Mouse (Mus musculus) monocyte, adult 2 months (primary cell): ENCODE data around the gene 9930022D16Rik.

Experiments
- DNase-seq, 2 experiments: peaks; one replicate each; pipeline ENCODE4 v3.0.0; 2022; ENCODE audit warnings: low spot score in 2 of 2, low read depth in 1 of 2

The 9930022D16Rik gene

DNA sequence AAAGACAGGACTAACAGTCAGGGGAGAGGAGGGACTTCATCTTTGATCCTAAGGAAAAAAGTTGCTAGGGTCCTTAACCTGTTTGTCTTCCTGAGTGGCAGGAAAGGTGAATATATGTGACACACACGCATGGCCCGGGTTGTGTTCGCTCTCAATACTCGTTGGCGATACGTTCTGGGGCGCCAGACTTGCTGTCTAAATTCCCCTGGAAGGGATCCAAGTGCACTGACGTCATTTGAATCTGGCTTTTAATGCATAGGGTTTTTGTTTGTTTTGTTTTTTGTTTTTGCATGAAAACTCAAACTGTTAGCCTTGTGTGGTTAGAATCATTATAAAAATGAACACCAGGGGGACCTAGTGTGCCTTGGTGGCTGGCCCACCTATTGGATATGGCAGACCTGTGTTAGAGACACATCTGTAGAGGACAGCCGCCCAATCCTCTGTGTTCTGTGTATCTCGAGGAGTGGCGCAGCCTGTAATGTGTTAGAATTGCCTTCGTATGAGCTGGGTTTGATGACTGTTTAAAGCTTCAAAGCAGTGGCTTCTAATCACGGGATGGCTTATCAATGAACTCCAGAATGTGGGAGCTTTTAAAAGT lies 31.8 kb downstream of the 9930022D16Rik start:
- no peak for DNase-seq

DNA sequence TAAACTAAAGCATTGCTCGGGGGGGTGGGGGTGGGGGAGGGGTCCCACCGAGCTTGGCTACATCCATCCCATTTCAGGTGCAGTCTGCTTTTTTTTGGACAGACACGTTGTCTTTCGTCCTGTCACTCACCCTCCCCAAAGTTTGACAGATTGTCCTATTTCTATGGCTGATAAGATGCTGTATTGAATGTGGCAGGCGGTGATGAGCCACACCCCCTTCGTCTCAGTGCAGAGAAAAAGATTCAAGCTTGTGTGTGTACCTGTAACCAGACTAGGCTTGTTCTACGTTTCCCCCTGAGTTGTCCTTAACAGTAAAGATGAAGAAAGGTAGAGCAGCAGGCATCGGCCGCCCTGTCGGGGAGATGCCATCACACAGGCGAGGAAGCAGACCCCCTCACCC lies 37.5 kb downstream of the 9930022D16Rik start:
- no peak for DNase-seq

DNA sequence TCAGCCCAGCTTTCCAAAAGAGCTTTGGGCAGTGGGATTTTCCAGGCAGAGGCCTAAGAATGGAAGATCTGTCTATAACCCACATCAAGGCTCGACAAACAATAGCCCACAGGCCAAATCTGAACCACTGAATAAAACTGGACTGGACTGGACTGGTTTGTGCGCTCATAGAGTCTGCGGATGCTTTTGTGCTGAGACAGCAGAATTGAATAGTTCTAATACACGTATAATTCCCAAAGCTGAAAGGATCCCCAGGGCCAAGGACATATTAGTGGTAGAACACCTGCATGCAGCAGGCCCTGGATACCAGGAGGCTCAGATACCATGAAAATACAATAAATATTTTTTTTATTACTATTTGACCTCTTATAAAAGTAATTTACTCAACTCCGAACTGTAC lies 42.5 kb downstream of the 9930022D16Rik start:
- no peak for DNase-seq

DNA sequence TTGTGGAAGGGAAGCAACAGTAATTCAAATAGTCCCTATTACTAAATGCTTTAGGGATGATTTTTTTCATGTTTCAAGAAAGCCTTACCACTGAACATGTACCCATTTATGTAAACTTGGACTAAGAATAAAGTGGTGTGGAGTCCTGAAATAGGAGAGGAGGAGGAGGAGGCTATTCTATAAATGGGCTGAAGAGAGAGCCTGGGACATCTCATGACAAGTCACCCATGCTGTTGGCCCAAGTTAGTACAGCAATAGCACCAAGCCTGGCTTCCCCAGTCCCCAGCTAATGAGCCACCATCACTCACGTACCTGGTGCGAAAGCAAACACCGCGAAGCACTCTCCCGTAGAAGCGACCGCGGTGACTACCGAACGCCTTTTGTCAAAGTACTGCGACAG lies 44.4 kb downstream of the 9930022D16Rik start:
- DNase-seq: no peak

DNA sequence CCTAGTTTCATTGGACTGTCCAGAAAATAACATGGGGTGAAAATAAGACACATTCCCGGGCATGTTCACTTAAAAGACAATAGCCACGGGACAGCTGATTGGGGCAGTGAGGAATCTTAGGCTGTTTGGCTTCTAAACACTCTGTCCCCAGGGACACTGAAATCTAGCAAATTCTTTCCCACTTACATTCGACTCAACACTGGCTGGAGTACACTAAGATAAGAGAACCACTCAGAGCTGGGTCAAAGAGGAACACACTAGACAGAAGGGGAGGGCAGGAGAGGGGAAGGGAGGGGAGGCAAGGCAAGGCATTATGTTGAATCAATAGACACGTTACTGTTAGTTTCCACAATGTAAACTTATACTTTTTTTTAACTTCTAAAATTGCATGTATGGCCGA lies 46.9 kb downstream of the 9930022D16Rik start:
- no peak for DNase-seq

DNA sequence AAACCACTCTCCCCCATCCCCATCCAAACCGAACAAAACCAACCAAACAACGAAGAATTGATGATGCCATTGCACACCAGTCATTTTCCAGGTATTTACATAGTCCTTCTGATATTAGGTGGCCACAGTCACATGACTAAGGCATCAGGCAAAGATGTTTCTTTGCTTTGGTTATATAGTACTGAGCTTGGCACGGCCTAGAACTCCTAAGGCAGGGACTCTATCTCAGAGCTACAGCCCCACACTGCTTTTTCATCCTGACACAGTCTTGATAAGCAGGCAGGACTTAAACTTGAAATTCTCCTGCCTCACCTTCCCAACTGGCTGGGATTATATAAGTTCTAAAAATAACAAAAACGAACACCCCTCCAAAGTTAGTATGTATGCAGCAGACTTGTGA lies 51.4 kb downstream of the 9930022D16Rik start:
- no peak for DNase-seq

DNA sequence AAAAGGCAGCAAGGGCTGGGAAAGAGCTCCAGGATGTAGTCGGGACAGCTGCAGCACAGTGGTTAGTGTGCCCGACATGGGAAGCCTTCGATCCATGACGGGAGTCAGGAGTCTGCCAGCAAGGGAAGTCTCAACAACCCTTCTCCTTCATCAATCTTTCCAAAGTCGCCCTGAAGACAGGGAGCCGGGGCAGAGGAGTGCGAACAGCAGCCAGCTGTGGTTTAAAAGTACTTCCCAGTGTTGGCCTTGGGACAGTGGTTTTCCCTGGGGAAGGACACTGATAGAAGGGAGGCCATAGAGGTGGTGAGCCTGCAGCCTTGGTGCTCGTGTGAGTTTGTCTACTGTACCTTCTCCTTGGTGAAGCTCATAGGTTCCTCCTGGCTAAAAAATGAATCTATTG lies 53.3 kb downstream of the 9930022D16Rik start:
- DNase-seq: no peak

DNA sequence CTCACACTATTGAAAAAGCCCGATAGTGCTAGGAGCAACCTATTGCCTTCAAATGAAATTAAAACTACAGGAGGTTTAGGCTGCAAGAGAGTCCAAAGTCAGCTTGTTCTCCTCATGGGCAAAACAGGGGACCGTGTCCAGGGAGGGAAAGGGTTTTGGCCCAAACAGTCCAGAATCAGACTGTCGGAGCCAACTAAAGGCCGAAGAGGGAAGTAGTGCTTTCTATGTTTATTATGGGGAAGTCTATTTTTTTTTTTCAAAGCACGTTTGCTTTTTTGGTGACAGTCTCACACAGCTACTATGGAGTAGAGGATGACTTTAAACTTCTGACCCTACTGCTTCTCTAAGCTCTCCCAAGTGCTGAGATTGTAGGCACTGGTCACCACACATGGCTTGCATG lies 54.4 kb downstream of the 9930022D16Rik start:
- no peak for DNase-seq
